Mouse (Mus musculus): ENCODE data around the gene Slc35e3. TPM values are rescaled to one million over a fixed set of nuclear protein-coding genes. Genes with fewer than 3 reads are reported as not detected.
"Not testable (repeated sequence)": the region's sequence is repeated elsewhere in the genome, so short reads cannot be mapped to it uniquely, and the experiment has no call there.

Gene Slc35e3
- polyA plus RNA-seq, 1 experiment from 2014 or later: 22.2 TPM

- H3K9me3 ChIP-seq; H3K4me1 ChIP-seq (replicated peaks); DNase-seq (ENCODE audit: low spot score); H3K4me3 ChIP-seq; H3K27me3 ChIP-seq (ENCODE audit: insufficient read depth, poor library complexity, severe bottlenecking); H3K27ac ChIP-seq: not testable (repeated sequence)
- 94% methylated on average over 8 of the region's 8 CpGs for WGBS
- H3K36me3 ChIP-seq: peaks cover 63% of the 10 kb centered on the region
Observed at GRCm38 (mm10) chr10:117737498-117737897, 8.7 kb downstream of the Slc35e3 start.

- H3K36me3 ChIP-seq: peaks cover 60% of the 10 kb centered on the region
Observed at GRCm38 (mm10) chr10:117737075-117737474, 9.1 kb downstream of the Slc35e3 start.

DNA sequence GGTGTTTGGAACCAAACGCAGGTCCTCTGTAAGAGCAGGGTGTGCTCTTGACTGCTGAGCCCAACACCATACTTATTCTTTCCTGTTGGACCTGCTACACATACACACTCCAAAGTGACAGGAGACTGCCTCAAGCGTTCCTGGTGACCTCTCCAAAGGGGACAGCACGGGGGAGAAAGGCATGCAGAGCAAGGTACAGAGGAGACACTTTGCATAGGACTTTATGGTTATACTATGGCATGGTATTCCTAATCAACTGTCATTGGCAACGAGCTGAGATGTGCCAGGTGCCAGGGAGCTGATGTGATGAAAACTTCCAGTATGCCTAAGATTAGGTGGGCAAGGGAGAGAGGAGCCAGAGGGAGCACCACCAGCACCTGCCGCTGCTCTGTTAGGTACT is 9.6 kb downstream of the Slc35e3 start:
- H3K27ac ChIP-seq: no peak overlapping the region
- no peak for DNase-seq (ENCODE audit: low spot score)
- H3K4me1 ChIP-seq (replicated peaks): peaks cover 2% of the 10 kb centered on the region; the same call in 1 of the 2 replicates
- H3K9me3 ChIP-seq: no peaks in the 10 kb centered on the region
- no peaks in the 10 kb centered on the region for H3K27me3 ChIP-seq (ENCODE audit: insufficient read depth, poor library complexity, severe bottlenecking)
- no peak overlapping the region for H3K4me3 ChIP-seq
- WGBS: 93% methylated on average over 5 of the region's 5 CpGs
- H3K36me3 ChIP-seq: peaks cover 60% of the 10 kb centered on the region

More at GRCm38 (mm10) chr10:117737075-117737474, 9.1 kb downstream of the Slc35e3 start:
- H3K27ac ChIP-seq: no peak overlapping the region
- WGBS: 84% methylated on average over 4 of the region's 4 CpGs
- H3K4me3 ChIP-seq: no peak overlapping the region
- no peak for DNase-seq (ENCODE audit: low spot score)
- H3K27me3 ChIP-seq (ENCODE audit: insufficient read depth, poor library complexity, severe bottlenecking): no peaks in the 10 kb centered on the region
- H3K4me1 ChIP-seq (replicated peaks): peaks cover 6% of the 10 kb centered on the region; the same call in 1 of the 2 replicates
- no peaks in the 10 kb centered on the region for H3K9me3 ChIP-seq

DNA sequence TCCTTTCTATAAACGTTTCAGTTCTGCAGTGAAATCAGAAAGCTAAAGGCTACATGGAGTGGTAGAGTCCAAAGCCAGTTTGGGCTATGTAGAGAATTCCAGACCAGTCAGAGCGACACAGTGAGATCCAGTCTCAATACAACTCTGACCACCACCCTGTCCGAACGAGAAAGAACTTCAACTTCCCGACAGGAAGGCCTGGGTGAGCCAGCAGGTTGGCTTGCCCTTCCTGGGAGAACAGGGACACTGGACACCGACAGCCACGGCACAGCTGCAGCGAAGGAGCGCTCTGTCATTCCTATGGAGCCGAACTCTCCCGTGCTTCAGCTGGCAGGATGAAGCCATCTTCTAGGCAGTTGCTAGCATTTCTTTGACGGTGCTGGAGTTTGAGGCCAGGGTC is 10.8 kb downstream of the Slc35e3 start:
- not testable (repeated sequence) for H3K4me1 ChIP-seq (replicated peaks); H3K4me3 ChIP-seq; DNase-seq (ENCODE audit: low spot score); H3K27ac ChIP-seq; H3K9me3 ChIP-seq; H3K27me3 ChIP-seq (ENCODE audit: insufficient read depth, poor library complexity, severe bottlenecking)
- WGBS: 93% methylated on average over 12 of the region's 12 CpGs
- H3K36me3 ChIP-seq: peaks cover 49% of the 10 kb centered on the region

DNA sequence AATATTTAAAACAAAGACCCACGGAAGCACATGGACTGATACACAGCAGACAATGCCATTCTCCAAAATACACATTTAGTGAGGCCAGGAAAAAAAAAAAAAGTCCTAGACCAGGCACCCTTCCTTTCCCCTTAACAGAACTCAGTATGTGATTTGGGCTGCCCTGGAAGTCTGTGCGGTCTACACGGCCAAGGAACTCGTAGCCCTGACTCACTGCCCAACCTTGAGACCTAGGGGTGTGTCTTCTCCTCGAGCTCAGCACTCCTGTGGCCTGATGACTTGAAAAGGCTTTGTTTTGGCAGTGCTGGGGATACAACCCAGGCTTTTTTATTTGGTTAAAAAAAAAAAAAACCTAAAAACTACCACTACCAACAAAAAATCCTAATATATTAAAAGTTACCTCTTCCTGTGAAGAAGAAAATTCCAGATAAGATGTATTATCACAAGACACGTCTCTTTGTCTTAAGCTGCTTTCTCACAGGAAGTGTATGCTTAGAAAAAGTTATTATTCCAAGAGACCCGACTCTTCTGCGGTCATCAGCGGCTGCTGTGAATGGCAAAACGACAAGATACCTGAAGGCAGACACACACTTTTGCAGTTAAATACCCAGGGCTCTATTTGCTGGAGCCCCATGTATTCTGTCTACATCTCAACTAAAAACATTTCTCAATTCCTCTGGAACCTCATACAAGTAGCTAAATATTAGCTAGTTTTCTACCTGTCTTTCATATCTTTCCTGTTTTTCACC is 11.9 kb downstream of the Slc35e3 start:
- not testable (repeated sequence) for H3K9me3 ChIP-seq; H3K27ac ChIP-seq; H3K4me3 ChIP-seq; DNase-seq (ENCODE audit: low spot score); H3K4me1 ChIP-seq (replicated peaks); H3K27me3 ChIP-seq (ENCODE audit: insufficient read depth, poor library complexity, severe bottlenecking)
- 88% methylated on average over 10 of the region's 10 CpGs for WGBS
- H3K36me3 ChIP-seq: peaks cover 38% of the 10 kb centered on the region

- H3K9me3 ChIP-seq; H3K27ac ChIP-seq; DNase-seq (ENCODE audit: low spot score); H3K4me1 ChIP-seq (replicated peaks); H3K27me3 ChIP-seq (ENCODE audit: insufficient read depth, poor library complexity, severe bottlenecking); H3K4me3 ChIP-seq: not testable (repeated sequence)
- WGBS: 96% methylated on average over 8 of the region's 8 CpGs
- H3K36me3 ChIP-seq: peaks cover 31% of the 10 kb centered on the region
Observed at GRCm38 (mm10) chr10:117733626-117734025, 12.5 kb downstream of the Slc35e3 start.

DNA sequence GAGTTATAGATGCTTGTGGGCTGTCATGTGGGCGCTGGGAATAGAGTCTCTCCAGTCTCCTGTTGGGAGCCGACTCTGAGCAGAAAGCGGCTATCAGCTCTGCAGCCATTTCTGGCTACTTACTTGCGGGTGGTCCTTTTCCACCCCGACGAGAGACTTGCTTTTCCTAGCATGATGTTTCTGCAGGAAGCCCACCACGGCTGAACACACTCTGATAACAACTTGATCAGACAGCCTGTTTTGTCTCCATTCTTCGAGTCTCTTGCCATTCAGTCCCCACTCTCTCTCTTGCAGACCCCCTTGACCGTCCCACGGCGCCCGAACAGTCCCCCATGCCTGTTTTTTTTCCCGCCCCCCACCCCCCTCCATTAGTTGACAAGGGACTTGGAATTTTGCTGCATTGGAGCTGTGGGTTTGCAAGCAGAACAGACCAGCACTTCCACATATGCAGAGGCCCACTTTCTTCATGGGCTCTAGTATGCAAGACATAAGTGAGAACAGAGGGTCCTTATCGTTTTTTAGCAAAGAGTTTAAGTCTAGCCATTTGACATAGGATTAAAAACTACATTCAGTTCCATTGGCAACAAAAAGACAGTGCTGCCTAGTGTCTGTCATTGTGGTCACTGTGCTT is 13.1 kb downstream of the Slc35e3 start:
- peaks cover 26% of the 10 kb centered on the region for H3K36me3 ChIP-seq
- no peak overlapping the region for H3K4me3 ChIP-seq
- no peak for DNase-seq (ENCODE audit: low spot score)
- no peaks in the 10 kb centered on the region for H3K27me3 ChIP-seq (ENCODE audit: insufficient read depth, poor library complexity, severe bottlenecking)
- H3K4me1 ChIP-seq (replicated peaks): 0 out of 2 replicates have a peak, but pooled peaks cover 2% of the 10 kb centered on the region
- 84% methylated on average over 14 of the region's 14 CpGs for WGBS
- no peak overlapping the region for H3K27ac ChIP-seq
- no peaks in the 10 kb centered on the region for H3K9me3 ChIP-seq

GRCm38 (mm10) chr10:117732184-117732583 is 14.0 kb downstream of the Slc35e3 start:
- DNase-seq (ENCODE audit: low spot score): no peak
- 92% methylated on average over 5 of the region's 5 CpGs for WGBS

GRCm38 (mm10) chr10:117731244-117732101 is 14.7 kb downstream of the Slc35e3 start:
- Histone ChIP-seq H3K4me1 (replicated peaks) (0 out of 2 replicates have a peak, but pooled peaks cover 2% of the 10 kb centered on the region), H3K9me3 (no peaks in the 10 kb centered on the region), H3K4me3 (no peak overlapping the region), H3K27me3 (ENCODE audit: insufficient read depth, poor library complexity, severe bottlenecking) (no peaks in the 10 kb centered on the region), H3K36me3 (peaks cover 10% of the 10 kb centered on the region), H3K27ac (no peak overlapping the region)
- WGBS: 60% methylated on average over 15 of the region's 15 CpGs
- no peak for DNase-seq (ENCODE audit: low spot score)

More at GRCm38 (mm10) chr10:117732184-117732583, 14.0 kb downstream of the Slc35e3 start:
- Histone ChIP-seq H3K9me3 (no peaks in the 10 kb centered on the region), H3K4me3 (no peak overlapping the region), H3K4me1 (replicated peaks) (0 out of 2 replicates have a peak, but pooled peaks cover 2% of the 10 kb centered on the region), H3K36me3 (peaks cover 17% of the 10 kb centered on the region), H3K27me3 (ENCODE audit: insufficient read depth, poor library complexity, severe bottlenecking) (no peaks in the 10 kb centered on the region), H3K27ac (no peak overlapping the region)

- H3K36me3 ChIP-seq: peaks cover 3% of the 10 kb centered on the region; the same call in 1 of the 2 replicates
- no peaks in the 10 kb centered on the region for H3K9me3 ChIP-seq
- H3K27ac ChIP-seq: no peak overlapping the region
- 94% methylated on average over 12 of the region's 12 CpGs for WGBS
- 0 out of 2 replicates have a peak, but pooled peaks cover 2% of the 10 kb centered on the region for H3K4me1 ChIP-seq (replicated peaks)
- no peak for DNase-seq (ENCODE audit: low spot score)
- H3K27me3 ChIP-seq (ENCODE audit: insufficient read depth, poor library complexity, severe bottlenecking): no peaks in the 10 kb centered on the region
- H3K4me3 ChIP-seq: no peak overlapping the region
Observed at GRCm38 (mm10) chr10:117730637-117731203, 15.4 kb downstream of the Slc35e3 start.

- WGBS: 98% methylated on average over 7 of the region's 7 CpGs
Observed at GRCm38 (mm10) chr10:117730140-117730539, 16.0 kb downstream of the Slc35e3 start.

GRCm38 (mm10) chr10:117729139-117729814 is 16.9 kb downstream of the Slc35e3 start:
- 79% methylated on average over 11 of the region's 11 CpGs for WGBS
- Histone ChIP-seq H3K4me3 (no peak overlapping the region), H3K9me3 (no peaks in the 10 kb centered on the region), H3K36me3 (no peaks in the 10 kb centered on the region), H3K4me1 (replicated peaks) (0 out of 2 replicates have a peak, but pooled peaks cover 2% of the 10 kb centered on the region), H3K27me3 (ENCODE audit: insufficient read depth, poor library complexity, severe bottlenecking) (no peaks in the 10 kb centered on the region), H3K27ac (no peak overlapping the region)
- no peak for DNase-seq (ENCODE audit: low spot score)

More at GRCm38 (mm10) chr10:117730140-117730539, 16.0 kb downstream of the Slc35e3 start:
- no peaks in the 10 kb centered on the region for H3K27me3 ChIP-seq (ENCODE audit: insufficient read depth, poor library complexity, severe bottlenecking)
- no peak for DNase-seq (ENCODE audit: low spot score)
- H3K9me3 ChIP-seq: no peaks in the 10 kb centered on the region
- no peaks in the 10 kb centered on the region for H3K36me3 ChIP-seq
- H3K4me1 ChIP-seq (replicated peaks): 0 out of 2 replicates have a peak, but pooled peaks cover 2% of the 10 kb centered on the region
- no peak overlapping the region for H3K27ac ChIP-seq
- H3K4me3 ChIP-seq: no peak overlapping the region
